Mouse (Mus musculus) MEL (cell line): Measurements from ENCODE around the gene Dpf3. TPM values are rescaled to one million over a fixed set of nuclear protein-coding genes. Genes with fewer than 3 reads are reported as not detected.

ENCODE experiments used
- DNase-seq: peaks from one replicate; pipeline ENCODE4 v3.0.0; 2011; ENCODE audit warnings: low read depth, low spot score
- H3K27ac ChIP-seq: 2 replicates; pipeline ENCODE4 v1.5.1; 2012; ENCODE audit warnings: low read depth, mild to moderate bottlenecking, control low read depth, low read length, moderate library complexity; ENCODE audit not compliant: control insufficient read depth
- H3K27me3 ChIP-seq, 2 experiments: fragments of 150-350 bp in 1 of 2; sonication (generic) in 1 of 2; 2 replicates each; pipeline ENCODE4 v1.6.1; 2012; ENCODE audit warnings: low read length in 2 of 2, mild to moderate bottlenecking in 2 of 2, improper control_type of control experiment in 1 of 2, moderate library complexity in 1 of 2; ENCODE audit not compliant: insufficient read depth in 2 of 2, control insufficient read depth in 1 of 2
- H3K36me3 ChIP-seq, 2 experiments: 2 replicates each; pipeline ENCODE4 v1.6.1; 2012 to 2014; ENCODE audit warnings: low read length in 2 of 2, improper control_type of control experiment in 1 of 2, inconsistent platforms in 1 of 2, mild to moderate bottlenecking in 1 of 2; ENCODE audit not compliant: insufficient read depth in 2 of 2, control insufficient read depth in 1 of 2
- H3K4me1 ChIP-seq, 2 experiments: fragments of 150-350 bp in 1 of 2; sonication (generic) in 1 of 2; 2 replicates each; pipeline ENCODE4 v1.6.1; 2012; ENCODE audit warnings: low read length in 2 of 2, improper control_type of control experiment in 1 of 2, mild to moderate bottlenecking in 1 of 2; ENCODE audit not compliant: insufficient read depth in 2 of 2, control insufficient read depth in 1 of 2
- H3K4me3 ChIP-seq, 2 experiments: fragments of 150-350 bp in 1 of 2; sonication (generic) in 1 of 2; 2 replicates each; pipeline ENCODE4 v1.5.1; 2012; ENCODE audit warnings: low read depth in 2 of 2, low read length in 2 of 2, mild to moderate bottlenecking in 2 of 2, moderate library complexity in 2 of 2, control low read depth in 1 of 2, improper control_type of control experiment in 1 of 2; ENCODE audit not compliant: control insufficient read depth in 1 of 2, insufficient read depth in 1 of 2
- H3K79me2 ChIP-seq: 2 replicates; pipeline ENCODE4 v1.6.1; 2012; ENCODE audit warnings: mild to moderate bottlenecking, low read length, moderate library complexity; ENCODE audit not compliant: control insufficient read depth, poor library complexity, insufficient read depth
- H3K9ac ChIP-seq: 2 replicates; pipeline ENCODE4 v1.6.1; 2012; ENCODE audit warnings: low read depth, mild to moderate bottlenecking, control low read depth, low read length, moderate library complexity; ENCODE audit not compliant: control insufficient read depth, poor library complexity, severe bottlenecking
- H3K9me3 ChIP-seq: fragments of 150-350 bp; sonication (generic); replicated peaks from 2 replicates; pipeline ENCODE4 v1.6.1; 2012; ENCODE audit warnings: mild to moderate bottlenecking, low read length, improper control_type of control experiment, moderate library complexity; ENCODE audit not compliant: insufficient read depth
- CHD2 ChIP-seq: IDR thresholded peaks from 2 replicates; pipeline ENCODE4 v1.6.1; 2011; ENCODE audit warnings: low read length, improper control_type of control experiment
- ELF1 ChIP-seq: IDR thresholded peaks from 2 replicates; pipeline ENCODE4 v1.6.1; 2014; ENCODE audit warnings: low read depth, mild to moderate bottlenecking, inconsistent platforms, low read length, improper control_type of control experiment, moderate library complexity
- GABPA ChIP-seq: IDR thresholded peaks from 2 replicates; pipeline ENCODE4 v1.6.1; 2012; ENCODE audit warnings: low read depth, mild to moderate bottlenecking, inconsistent platforms, low read length, improper control_type of control experiment, moderate library complexity
- GATA1 ChIP-seq: IDR thresholded peaks from 2 replicates; pipeline ENCODE4 v1.6.1; 2011; ENCODE audit warnings: low read depth, low read length, improper control_type of control experiment
- KAT2A ChIP-seq: conservative IDR thresholded peaks from 2 replicates; pipeline ENCODE4 v1.6.1; 2012; ENCODE audit warnings: low read depth, low read length, improper control_type of control experiment, inconsistent platforms
- MAFK ChIP-seq: IDR thresholded peaks from 2 replicates; pipeline ENCODE4 v1.6.1; 2011; ENCODE audit warnings: low read depth, mild to moderate bottlenecking, low read length, improper control_type of control experiment, borderline replicate concordance
- MAX ChIP-seq: IDR thresholded peaks from 2 replicates; pipeline ENCODE4 v1.6.1; 2011; ENCODE audit warnings: low read length, improper control_type of control experiment
- MAZ ChIP-seq: IDR thresholded peaks from 2 replicates; pipeline ENCODE4 v1.6.1; 2012; ENCODE audit warnings: low read depth, mild to moderate bottlenecking, inconsistent platforms, low read length, improper control_type of control experiment
- MEF2A ChIP-seq: IDR thresholded peaks from 2 replicates; pipeline ENCODE4 v1.6.1; 2014; ENCODE audit warnings: low read depth, mild to moderate bottlenecking, inconsistent platforms, low read length, improper control_type of control experiment; ENCODE audit not compliant: poor library complexity, insufficient replicate concordance, severe bottlenecking; ENCODE audit errors: extremely low read depth
- MXI1 ChIP-seq: IDR thresholded peaks from 2 replicates; pipeline ENCODE4 v1.6.1; 2011; ENCODE audit warnings: mild to moderate bottlenecking, low read depth, low read length, improper control_type of control experiment
- MYB ChIP-seq: IDR thresholded peaks from 2 replicates; pipeline ENCODE4 v1.6.1; 2011; ENCODE audit warnings: mild to moderate bottlenecking, low read depth, low read length, improper control_type of control experiment
- MYC ChIP-seq: IDR thresholded peaks from 2 replicates; pipeline ENCODE4 v1.6.1; 2011; ENCODE audit warnings: low read depth, mild to moderate bottlenecking, low read length, improper control_type of control experiment, moderate library complexity
- NRF1 ChIP-seq: IDR thresholded peaks from 2 replicates; pipeline ENCODE4 v1.6.1; 2014; ENCODE audit warnings: low read depth, mild to moderate bottlenecking, inconsistent platforms, low read length, improper control_type of control experiment, moderate library complexity; ENCODE audit not compliant: poor library complexity, insufficient read depth, severe bottlenecking
- POLR2A ChIP-seq, 2 experiments: IDR thresholded peaks; 2 replicates each; pipeline ENCODE4 v1.6.1; 2011 to 2012; ENCODE audit warnings: low read length in 2 of 2, mild to moderate bottlenecking in 2 of 2, control low read depth in 1 of 2, improper control_type of control experiment in 1 of 2, low read depth in 1 of 2, moderate library complexity in 1 of 2; ENCODE audit not compliant: control insufficient read depth in 1 of 2, insufficient read depth in 1 of 2, poor library complexity in 1 of 2
- POLR2AphosphoS2 ChIP-seq: IDR thresholded peaks from 2 replicates; pipeline ENCODE4 v1.6.1; 2011; ENCODE audit warnings: low read length, improper control_type of control experiment
- RCOR1 ChIP-seq: IDR thresholded peaks from 2 replicates; pipeline ENCODE4 v1.6.1; 2012; ENCODE audit warnings: low read depth, mild to moderate bottlenecking, inconsistent platforms, low read length, improper control_type of control experiment
- TBP ChIP-seq: IDR thresholded peaks from 2 replicates; pipeline ENCODE4 v1.8.0; 2011; ENCODE audit warnings: low read depth, low read length, improper control_type of control experiment
- TCF12 ChIP-seq: IDR thresholded peaks from 2 replicates; pipeline ENCODE4 v1.6.1; 2014; ENCODE audit warnings: low read depth, mild to moderate bottlenecking, inconsistent platforms, low read length, improper control_type of control experiment, moderate library complexity
- USF2 ChIP-seq, 2 experiments: IDR thresholded peaks; 2 replicates each; pipeline ENCODE4 v1.6.1; 2011 to 2012; ENCODE audit warnings: improper control_type of control experiment in 2 of 2, low read length in 2 of 2, borderline replicate concordance in 1 of 2, inconsistent platforms in 1 of 2, low read depth in 1 of 2, mild to moderate bottlenecking in 1 of 2; ENCODE audit not compliant: insufficient read depth in 1 of 2
- ZC3H11A ChIP-seq: IDR thresholded peaks from 2 replicates; pipeline ENCODE4 v1.6.1; 2012; ENCODE audit warnings: low read depth, mild to moderate bottlenecking, inconsistent platforms, low read length, improper control_type of control experiment
- ZNF384 ChIP-seq: IDR thresholded peaks from 2 replicates; pipeline ENCODE4 v1.6.1; 2012; ENCODE audit warnings: low read depth, mild to moderate bottlenecking, inconsistent platforms, low read length, improper control_type of control experiment
- polyA plus RNA-seq, 2 experiments: library from polyadenylated mRNA; stranded (reverse) in 1 of 2; unstranded in 1 of 2; fragments of >175 nt in 1 of 2; fragments of >200 nt in 1 of 2; gene quantifications; 2 replicates each; pipeline versions ENCODE4 v1.2.1 to v1.2.4; 2012; ENCODE audit warnings: low replicate concordance in 2 of 2, low read depth in 1 of 2; ENCODE audit not compliant: insufficient read length in 2 of 2, insufficient read depth in 1 of 2, missing spikeins in 1 of 2
- total RNA-seq: library from RNA; depleted of rRNA; stranded (reverse); fragments of 300-350 nt; gene quantifications from 2 replicates; pipeline ENCODE4 v1.2.3, GENCODE M21; 2012

The Dpf3 gene
- total and polyA plus RNA-seq, 3 experiments, result 4.2 to 6.8 TPM; not detected in 1

DNA sequence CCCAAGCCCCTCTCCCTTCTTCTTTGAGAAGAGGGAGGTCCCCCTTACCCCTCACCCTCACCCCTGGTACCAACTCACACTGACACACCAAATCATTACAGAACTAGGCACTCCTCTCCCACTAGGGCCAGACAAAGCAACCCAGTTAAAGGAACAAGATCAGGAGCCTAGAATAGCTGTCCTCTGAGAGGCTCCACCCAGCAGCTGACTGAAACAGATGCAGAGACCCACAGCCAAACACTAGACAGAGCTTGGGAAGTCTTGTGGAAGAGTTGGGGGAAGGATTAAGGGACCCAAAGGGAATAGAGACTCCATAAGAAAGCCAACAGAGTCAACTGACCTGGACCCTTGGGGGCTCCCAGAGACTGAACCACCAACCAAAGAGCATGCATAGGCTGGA, 246.9 kb downstream of the Dpf3 start:
- no peaks in the 10 kb centered on the region for H3K9me3 ChIP-seq
- no peak for DNase-seq
- no peak overlapping the region for H3K9ac ChIP-seq
- TF ChIP-seq CHD2 (no peak), KAT2A (no peak), MAX (no peak), GATA1 (no peak), GABPA (no peak), NRF1 (no peak), RCOR1 (no peak), MYB (no peak)
- TF ChIP-seq, all 39 proteins: peak for 0
- Histone ChIP-seq H3K4me3 (no peak overlapping the region), H3K4me1 (no peaks in the 10 kb centered on the region), H3K27ac (no peak overlapping the region), H3K79me2 (no peaks in the 10 kb centered on the region), H3K36me3 (no peaks in the 10 kb centered on the region), H3K27me3 (peaks cover 2 to 7% of the 10 kb centered on the region in 2 experiments; a peak in 3 of 4 replicates)

DNA sequence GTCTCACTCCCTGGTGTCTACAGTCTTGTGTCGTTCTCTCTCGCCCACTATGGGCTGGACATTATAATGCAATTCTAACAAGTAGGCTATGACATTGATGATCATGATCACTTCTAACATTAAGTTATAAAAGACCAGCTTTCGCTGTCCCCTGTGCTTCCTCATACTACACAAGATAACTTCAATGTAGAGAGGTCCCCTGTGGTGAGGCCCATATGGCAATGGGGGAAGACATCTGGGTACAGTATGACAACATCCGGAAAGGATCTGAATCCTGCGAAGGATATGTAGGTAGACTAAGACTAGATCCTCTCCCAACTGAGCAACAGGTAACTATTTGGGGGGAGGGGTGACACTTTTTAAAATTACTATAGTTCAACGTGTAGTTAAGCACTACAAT, 251.7 kb downstream of the Dpf3 start:
- no peaks in the 10 kb centered on the region for H3K9me3 ChIP-seq
- H3K4me1 ChIP-seq, result no peaks in the 10 kb centered on the region
- H3K27me3 ChIP-seq, result peaks cover 2 to 7% of the 10 kb centered on the region in 2 experiments; a peak in 3 of 4 replicates
- no peaks in the 10 kb centered on the region for H3K79me2 ChIP-seq
- H3K4me3 ChIP-seq, result no peak overlapping the region
- H3K27ac ChIP-seq, result no peak overlapping the region
- TF ChIP-seq USF2 (IDR thresholded peaks at IDR 0.05; ENCODE audit: borderline replicate concordance in 1 of 2, insufficient read depth in 1 of 2, low read depth in 1 of 2, low read length in 2 of 2) (no peak), MYB (no peak), POLR2A (IDR thresholded peaks at IDR 0.05; ENCODE audit: control insufficient read depth in 1 of 2, insufficient read depth in 1 of 2, low read depth in 1 of 2, low read length in 2 of 2, poor library complexity in 1 of 2) (no peak), ELF1 (no peak), TBP (no peak), GABPA (no peak), MAX (no peak), MAFK (no peak), ZC3H11A (no peak), TCF12 (no peak), MXI1 (no peak), ZNF384 (no peak), MAZ (no peak), POLR2AphosphoS2 (no peak), MEF2A (no peak), MYC (no peak)
- DNase-seq, result no peak
- no peaks in the 10 kb centered on the region for H3K36me3 ChIP-seq
- no peak overlapping the region for H3K9ac ChIP-seq
